Mouse (Mus musculus) yolk sac, embryonic 10.5 days (tissue): ENCODE measurements at regions not wholly inside any gene's neighbourhood (a gene's known extent, or its start where the extent isn't known, plus 50 kb on each side); places are given as distances from the start of the nearest gene placed in this dataset.

ENCODE experiments used
- DNase-seq: peaks from one replicate; pipeline ENCODE4 v3.0.0-alpha.2; 2017; ENCODE audit warnings: low spot score

DNA sequence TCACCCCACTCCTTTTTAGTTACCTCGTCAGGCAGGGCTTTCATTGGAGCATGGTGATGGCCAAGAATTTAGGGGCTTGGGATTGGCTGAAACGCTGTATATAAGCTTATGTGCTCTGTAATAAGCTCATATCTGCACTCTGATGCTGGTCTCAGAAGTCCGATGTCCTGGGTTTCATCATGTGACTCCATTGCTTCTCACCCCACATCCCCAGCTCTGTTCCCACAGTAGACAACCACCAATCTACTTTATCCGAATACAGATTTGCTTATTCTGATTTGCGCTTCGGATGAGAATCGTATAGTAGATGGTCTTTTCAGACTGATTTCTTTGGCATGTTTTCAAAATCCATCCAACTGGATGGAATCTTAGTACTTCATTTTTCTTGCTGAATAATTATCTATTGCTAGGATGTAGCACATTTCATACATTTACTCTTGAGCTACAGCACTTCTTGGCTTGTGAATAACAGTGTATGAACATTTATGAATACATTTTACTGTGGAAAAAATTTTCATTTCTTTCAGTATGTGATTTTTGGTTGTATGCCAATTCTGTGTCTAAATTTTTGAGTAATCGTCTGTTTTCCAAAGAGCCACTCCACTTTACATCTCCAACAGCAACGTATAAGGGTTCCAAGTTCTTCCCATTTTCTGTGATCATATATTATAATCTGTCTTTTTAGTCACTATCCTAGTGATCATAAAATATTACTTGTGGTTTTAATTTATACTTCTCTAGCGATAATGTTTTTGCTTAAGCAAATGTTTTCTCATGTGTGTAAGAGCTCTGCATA is 185.7 kb downstream of the Hace1 start:
- no peak for DNase-seq

DNA sequence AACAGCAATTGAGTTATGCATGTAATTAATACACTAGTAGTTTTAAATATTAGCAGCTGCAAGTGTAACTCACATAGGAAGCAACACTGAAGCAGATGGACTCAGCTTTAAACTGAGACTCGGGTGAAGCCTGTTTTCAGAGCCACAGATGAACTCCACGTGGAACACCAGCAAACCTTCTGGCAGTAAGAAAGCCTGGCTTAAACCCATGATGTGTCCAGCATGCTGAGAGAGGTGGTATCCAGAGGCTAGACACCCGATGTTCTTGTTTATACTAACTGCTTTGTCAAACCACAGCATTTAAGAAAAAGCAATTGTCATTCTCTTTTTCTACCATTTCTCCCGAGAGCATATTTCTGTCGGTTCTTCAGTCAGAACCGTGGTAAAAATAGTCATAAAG is 202.1 kb downstream of the Hace1 start:
- DNase-seq: no peak

DNA sequence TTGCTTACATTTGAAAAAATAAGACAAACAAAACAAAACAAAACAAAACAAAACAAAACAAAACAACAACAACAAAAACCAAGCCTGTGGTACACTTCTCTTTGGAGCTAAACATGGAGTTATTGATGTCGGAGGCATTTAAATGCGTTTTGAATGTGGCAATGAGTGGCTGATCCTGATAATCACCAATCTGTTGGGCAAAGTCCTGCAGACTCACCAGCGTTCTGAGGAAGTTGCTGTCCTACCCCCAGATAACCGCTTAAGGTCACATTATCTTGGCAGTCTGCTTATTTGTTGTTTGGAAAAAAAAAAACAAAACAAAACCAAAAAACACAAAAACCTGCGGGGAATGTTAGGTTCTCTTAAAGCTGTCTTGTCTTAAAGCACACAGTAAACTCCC is 205.4 kb downstream of the Hace1 start:
- no peak for DNase-seq

DNA sequence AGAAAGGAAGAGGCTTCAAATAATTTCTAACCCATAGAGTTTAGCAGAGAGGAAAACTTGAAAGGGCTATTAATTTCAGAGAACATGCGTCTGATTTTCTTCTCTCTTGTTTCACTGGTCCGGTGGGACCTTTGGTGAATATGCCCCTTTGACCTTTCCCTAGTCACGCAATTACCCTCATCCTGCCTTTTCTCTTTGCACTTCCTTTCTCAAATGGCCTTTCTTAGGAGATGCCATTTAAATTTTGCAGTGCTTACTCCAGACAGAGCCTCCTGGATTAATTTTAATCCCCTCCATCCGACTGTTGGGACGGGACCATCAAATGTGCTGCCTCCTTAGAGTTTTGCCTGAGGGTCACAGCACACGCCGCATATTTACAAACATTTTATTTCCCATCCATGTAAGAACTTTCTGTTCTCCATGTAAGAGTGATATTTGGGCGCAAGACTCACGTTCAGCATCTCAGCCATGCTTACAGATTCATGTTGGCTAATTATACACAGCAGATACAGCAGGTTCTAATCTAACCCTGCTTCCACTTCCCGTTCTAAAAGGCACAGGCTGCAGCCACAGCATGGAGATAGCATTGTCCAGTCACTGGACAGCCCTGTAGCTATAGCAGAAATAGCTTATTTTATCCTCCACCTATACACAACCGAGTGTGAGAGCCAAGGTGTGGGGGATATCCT is 206.0 kb downstream of the Hace1 start:
- DNase-seq: no peak

DNA sequence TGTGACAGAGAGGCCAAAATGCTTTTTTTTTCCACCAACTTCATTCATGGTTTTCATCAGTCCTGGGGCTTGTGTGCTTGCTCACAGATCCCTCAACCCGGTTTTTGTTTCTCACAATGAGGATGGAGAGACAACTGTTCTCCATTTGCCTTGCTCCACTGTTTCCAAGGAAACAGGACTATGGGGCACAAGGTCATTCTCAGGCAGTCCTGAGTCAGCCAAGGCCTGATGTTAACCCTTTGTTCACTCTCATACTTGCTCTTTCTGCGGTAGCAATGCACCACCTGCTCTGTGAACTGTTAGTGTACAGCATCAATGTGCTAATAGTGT is 206.5 kb downstream of the Hace1 start:
- DNase-seq: peak; percentile 19

DNA sequence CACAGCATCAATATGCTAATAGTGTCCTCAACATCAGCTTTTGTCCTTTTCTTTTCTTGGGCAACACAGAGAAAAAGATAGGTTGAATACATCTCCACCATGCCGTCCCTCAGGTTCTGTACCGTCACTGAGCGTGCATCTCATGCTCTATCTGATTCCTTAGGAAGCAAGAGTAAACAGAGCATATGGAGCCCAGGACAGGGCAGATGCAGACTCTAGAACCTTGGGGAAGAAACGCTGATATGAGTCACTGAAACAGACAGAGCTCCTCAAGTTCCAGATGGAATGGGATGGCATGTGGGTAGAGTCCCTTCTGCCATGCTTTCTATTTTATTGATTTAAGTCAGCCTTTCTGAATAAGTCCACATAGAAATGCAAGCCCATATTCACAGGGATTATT is 206.9 kb downstream of the Hace1 start:
- DNase-seq: no peak

DNA sequence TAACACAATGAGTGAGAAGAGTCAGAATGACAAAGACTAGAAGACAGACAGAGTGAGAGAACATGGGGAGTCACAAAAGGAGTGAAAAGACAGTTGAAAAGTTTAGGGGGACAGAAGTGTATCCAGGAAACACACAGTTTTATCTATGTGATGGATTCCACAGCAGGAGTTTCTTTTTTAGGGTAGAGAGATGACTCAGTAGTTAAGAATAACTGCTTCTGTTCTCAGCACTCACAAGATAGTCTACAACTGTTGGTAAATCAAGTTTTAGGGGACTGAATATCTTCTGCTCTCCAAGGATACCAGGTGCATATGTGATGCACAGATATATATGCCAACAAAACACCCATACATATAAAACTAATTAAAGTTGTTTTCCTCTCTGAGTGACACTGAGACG is 210.7 kb downstream of the Hace1 start:
- DNase-seq: no peak

DNA sequence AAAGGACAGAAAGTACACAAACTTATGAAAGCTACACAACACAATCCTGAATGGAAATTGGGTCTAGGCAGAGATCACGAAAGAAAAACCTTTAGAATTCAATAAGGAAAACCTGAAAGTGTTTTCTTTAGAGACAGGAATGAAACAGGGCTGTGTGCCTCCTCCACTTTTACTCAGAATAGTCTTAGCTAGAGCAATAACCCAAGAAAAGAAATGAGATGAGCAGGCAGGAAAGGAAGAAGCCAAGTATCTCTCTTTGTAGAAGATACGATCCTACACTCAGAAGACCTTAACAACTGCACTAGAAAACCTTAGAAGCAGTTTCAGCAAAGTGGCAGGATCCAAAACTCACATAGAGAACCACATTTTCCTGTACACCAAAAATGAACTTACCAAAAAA is 218.0 kb downstream of the Hace1 start:
- DNase-seq: no peak

DNA sequence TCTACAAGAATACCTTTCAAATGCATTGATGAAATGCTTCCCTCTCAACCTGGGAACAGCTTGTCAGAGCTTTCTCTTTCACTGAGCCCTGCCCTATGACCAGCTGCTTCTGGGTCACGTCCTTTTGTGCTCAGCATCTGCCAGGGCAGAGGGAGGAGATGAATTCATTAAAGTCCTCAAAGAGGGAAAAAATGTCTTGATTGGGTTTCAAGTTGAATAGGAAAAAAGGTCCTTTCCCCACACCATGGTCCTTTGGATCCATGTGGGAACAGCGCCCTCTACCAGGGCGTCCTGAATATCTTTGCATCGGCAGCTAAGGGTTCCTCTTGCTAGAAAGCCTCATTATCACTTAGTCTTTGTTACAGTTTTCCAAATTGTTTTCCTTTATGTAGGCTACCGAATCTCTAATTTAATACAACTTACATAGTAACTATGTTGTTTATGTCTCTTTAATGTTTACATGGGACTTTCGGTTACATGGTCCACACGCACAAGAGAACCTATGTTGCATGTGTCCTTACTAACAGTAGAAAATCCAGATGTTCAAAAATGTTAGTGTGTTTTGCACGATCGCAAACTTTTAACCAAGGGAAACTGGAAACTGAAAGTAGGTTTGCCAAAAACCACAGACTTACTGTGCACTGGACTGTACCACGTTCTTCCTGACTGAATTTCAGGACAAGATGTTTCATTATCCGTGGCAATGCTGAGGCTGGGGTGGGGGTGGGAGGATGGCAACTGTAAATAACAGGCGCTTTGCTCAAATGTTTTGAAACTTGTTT is 222.6 kb downstream of the Hace1 start:
- peak; percentile 26 for DNase-seq

DNA sequence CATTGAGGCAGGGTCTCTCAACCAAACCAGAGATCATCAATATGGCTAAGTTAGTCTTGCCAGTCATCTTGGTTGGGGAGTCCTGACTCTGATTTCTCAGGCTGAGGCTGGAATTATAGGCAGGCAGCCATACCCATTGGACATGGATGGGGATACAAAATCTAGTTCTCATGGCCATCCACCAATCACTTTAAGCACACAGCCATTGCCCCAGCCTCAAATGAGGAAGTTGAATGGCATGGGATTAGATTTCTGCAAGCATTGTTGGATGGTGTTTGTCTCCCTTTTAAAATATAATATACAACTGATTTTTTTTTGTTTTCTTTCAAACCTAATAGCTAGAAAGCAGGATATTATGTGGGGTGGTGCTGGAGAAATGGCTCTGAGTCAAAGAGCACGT is 223.8 kb downstream of the Hace1 start:
- no peak for DNase-seq

DNA sequence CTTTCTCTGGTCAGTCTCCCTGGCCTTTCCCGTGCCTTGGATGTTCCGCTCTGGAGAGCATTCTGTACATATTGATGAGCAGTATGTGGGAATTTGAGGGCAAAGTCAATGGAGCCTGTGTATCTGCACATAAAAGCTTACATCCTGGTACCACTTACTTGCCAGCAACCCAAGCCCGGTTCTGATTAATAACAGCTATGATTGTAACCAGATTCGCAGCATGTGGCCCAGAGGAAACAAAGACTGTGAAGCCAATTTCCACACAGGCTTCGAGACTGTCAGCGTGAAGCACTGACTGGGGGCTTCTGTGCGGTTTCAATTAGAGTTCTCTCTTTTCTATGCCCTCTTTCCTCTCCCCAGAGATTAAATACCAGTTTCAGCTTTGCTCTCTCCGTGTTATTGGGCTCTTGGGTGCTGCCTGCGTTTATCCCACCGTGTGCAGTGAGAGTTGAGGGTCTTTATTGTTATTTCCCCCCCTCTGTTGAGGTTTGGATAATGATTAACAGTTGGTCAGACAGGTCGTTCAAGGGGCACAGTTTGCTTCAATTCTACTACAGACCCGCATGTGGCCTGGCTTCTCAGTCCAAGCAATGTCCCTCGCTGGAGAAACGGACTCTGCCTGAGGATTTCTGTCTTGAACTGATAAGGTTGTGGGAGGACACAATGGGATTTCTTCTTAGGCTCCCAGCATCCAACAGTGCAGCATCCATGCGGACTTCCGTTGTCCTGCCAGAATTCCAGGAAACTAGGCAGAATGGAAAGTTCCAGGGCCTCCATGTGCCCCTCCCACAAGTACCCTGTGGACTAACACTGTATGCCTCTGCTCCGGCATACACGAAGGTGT is 229.6 kb downstream of the Hace1 start:
- DNase-seq: peak; percentile 32

DNA sequence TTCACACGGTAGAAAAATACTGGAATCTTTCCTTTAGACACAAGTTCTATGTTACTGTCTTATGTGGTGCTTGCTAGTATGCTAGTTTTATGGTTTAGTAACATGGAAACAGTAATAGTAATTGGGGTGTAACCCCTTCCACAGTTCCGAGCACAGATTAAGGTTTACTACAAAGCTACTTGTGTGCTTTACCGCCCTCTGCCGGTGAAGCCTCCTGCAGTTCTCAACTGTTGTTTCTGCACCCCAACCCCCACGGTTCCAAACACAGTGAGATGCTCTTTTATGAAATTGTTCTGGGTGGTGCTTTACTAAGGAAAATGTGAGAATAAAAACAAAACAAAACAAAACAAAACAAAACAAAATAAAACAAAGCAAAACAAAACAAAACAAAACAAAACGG is 234.3 kb downstream of the Hace1 start:
- DNase-seq: no peak

DNA sequence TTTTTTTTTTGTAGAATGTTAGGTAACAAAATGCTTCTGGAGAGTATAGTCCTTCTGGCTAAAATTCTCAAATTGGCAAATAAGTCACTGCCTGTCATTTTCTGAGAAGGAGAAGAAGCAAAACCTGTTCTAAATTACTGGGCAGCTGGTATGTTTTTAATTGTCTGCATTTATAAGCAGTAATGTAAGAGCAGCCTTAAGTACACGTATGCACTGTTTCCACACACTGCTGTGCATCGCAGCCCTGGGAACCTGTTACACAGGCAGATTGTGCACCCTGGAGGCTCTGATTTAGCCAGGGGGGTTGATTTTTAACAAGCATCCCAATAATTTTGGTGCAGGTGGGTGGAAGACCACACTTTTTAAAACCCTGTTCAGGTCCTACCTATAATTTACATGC is 236.2 kb downstream of the Hace1 start:
- DNase-seq: no peak

DNA sequence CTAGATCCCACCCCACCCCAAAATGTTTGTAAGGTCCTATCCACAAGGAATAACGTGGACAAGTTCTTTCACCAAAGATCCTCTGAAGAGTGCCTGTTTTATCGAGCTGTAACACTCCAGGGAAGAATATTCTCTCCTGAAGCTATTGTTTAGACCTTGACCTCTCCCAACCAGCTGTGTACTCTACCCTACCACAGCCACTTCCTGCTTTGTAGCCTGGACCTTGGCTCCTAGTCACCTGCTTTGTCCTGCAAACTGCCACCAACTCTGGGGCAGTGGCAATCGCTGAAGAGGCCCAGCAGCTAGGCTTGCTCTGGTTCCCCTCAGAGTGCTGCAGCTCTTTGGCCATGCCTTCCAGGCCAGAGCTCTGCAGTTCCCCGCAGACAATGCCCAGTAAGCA is 239.1 kb downstream of the Hace1 start:
- DNase-seq: no peak

DNA sequence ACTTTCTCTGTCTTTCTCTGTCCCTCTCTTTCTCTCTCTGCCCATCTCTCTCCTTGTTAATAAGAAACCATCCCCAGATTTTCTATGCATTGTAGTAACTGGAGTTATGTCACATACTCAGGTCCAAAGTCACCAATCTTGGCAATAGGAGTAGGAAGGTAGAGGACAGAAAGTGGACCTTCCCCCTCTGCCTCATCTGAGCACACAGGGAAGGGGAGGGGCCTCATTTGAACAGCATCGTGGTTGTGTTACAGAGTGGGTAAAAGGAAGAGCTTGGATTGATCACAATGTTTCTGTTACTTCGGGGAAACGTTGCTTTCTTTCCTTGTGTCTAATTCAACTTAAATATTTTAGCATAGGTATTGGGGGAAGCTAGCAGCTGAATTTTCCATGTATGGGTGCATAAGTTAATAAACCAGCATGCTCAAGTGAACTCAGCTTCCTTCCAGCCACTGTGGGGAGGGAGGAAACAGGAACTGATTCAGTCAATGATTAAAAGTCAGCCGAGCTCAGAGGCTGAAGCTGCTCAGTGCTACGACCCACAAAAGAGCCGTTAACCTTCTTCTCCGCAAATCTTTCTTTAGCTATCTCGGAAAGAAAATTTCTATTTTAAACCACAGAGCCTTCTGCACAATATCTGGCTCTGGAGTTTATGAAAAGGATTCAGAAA is 243.5 kb downstream of the Hace1 start:
- DNase-seq: peak; percentile 21

DNA sequence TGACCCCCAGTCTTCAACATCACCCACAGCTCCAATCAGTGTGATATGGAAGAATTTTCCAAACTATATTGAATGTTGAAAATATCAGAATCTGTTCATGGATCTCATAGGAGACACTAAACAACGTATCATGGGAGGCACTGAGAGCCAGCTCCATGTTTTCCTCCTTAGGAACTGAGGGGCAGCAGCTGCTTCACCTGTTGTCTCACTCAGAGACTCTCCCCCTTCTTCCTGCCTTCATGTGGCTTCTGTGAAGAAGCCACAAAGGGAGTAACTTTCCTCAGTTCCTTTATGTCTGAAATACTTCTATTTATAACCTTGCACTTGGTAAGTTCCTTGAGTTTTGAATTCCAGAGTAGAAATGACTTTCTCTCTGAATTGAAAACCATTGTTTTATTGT is 244.6 kb downstream of the Hace1 start:
- no peak for DNase-seq

DNA sequence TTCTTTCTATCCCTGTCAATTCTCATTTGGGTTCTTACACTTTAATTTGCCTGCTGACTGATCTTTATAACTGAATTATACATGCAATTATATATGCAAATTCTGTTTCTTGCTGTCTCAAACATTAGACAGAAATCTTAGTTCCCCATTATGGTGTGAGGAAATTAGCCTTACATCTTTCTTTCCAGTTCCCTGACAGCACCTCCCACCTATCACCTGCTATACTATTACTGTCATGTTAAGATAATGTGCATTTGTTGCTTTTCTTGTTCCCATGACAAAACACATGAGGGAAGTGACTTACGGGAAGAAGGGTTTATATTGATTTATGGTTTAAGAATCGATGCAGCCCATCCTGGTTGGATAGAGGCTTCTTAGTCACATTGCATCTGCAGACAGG is 246.0 kb downstream of the Hace1 start:
- no peak for DNase-seq

DNA sequence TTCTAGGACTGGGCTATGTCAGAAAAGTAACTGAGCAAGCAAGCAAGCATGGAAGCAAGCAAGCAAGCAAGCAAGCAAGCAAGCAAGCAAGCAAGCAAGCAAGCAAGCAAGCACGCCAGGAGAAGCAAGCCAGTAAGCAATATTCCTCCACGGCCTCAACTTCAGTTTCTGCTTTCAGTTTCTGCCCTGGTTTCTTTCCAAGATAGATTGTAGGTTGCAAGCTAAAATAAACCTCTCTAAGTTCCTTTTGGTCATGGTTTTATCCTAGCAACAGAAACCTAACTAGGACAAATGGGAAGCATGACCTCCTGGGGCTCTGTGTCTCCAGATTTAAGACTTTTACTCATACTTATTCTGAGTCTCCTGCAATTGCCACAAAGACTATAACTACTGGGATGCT is 271.0 kb downstream of the Hace1 start:
- DNase-seq: no peak

DNA sequence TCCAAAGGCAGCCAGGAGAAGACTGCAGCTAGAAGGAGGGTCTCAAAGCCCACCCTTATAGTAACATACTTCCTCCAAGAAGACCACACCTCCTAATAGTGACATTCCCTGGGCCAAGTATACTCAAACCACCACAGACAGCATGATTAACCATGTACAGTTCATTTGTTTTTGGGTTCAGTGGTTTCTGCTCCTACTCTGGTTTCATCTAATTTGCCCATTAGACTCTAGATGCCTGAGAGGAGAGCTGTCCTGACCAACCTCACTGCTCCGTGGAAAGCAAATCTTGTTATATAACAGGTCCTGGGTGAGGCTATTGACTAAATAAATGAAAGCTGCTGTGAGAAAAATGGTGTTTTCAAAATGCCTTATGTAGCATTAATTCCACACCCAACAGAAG is 272.2 kb downstream of the Hace1 start:
- no peak for DNase-seq

DNA sequence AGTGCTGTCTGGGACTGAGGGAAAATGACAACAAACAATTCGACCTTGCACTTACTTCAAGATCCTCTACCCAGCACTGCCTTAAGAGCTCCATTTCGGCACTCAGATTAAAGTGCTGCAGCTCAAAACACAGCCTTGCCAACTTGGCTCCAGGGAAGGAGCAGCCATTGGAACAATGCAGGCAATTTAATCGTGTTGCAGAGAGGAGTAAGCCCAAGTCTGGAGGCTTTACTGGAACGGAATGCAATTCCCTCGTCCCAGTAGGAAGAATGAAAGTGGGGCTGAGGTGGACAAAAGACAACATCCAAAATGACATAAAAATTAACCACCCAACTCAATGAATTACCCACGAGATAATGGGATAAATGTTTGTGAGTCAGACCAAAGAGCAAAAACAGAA is 273.0 kb downstream of the Hace1 start:
- DNase-seq: no peak

DNA sequence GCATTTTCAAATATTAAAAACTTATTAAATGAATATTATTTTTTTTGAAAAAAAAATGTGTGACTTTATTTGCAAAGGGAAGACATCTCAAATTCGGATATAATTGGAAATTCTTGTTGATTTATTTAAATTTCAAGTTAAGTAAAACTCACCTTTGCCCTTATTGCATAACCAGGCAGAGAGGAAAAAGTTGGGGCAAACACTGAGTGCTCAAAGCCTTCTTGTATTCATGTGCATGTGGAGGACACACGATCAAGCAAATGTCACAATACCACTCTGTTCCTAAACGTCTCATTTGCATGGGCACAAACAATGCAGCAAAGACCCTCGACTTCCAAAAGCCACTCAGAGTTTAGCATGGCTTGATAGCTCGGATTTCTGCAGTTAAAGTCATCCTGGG is 275.1 kb downstream of the Hace1 start:
- no peak for DNase-seq

DNA sequence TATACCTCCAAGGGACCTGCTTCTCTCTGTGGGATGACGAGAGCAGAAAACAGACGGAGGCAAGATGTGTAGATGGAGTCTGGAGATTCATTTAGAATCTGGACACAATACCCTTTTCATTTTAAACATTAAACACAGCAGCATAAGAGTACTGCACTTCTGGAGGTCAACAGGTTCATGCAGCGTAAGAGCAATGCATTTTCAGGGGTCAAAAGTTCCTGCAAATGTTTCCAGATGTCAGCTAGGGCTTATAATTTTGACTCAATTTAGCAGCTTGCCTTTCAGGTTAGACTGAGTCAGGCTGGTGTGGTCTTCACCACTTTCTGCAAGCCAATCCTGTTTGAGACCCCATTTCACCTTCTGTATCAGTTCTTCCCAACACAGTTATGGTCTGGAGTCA is 277.9 kb downstream of the Hace1 start:
- DNase-seq: no peak
